Mouse (Mus musculus) retina, postnatal 7 days (tissue): ENCODE measurements around the gene Samhd1.

Experiments
- DNase-seq: peaks from one replicate; pipeline ENCODE4 v3.0.0-alpha.2; 2012; ENCODE audit warnings: low read depth, low spot score

Gene Samhd1

DNA sequence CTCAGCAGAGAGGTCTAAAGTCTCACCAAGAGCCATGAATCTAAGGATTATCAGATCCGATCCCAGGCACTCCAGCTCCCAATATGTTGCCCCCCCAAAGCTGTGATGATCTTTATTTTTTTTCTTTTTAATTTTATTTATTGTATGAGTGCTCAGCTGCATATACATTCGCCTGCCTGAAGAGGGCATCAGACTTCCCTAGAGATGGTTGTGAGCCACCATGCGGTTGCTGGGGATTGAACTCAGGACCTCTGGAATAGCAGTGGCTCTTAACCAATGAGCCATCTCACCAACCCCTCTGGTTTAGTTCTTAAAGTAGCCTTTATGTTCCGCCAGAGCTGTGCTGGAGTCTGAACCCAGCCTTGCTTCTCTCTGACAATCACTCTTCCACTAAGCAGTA lies 81.3 kb downstream of the Samhd1 start:
- DNase-seq, result no peak

DNA sequence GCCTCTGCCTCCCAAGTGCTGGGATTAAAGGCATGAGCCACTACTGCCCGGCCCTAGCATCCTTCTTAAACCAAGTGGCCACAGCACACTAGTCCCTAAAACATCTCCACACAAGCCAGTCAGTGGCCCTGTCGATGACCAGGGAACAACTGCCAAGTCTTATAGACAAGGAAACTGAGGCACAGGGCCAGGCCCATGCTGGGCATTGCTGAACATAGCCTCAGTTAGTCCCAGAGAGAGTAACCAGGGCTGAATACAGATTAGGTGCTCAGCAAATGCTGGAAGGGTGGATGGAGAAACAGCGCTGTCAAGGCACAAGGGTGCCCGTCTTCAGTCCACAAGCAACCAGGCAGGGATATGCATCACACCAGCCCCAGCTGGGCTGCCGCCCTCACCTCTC lies 81.9 kb downstream of the Samhd1 start:
- no peak for DNase-seq

- no peak for DNase-seq
These were observed 82.6 kb downstream of the Samhd1 start for GRCm38 (mm10) chr2:157052448-157052847.

DNA sequence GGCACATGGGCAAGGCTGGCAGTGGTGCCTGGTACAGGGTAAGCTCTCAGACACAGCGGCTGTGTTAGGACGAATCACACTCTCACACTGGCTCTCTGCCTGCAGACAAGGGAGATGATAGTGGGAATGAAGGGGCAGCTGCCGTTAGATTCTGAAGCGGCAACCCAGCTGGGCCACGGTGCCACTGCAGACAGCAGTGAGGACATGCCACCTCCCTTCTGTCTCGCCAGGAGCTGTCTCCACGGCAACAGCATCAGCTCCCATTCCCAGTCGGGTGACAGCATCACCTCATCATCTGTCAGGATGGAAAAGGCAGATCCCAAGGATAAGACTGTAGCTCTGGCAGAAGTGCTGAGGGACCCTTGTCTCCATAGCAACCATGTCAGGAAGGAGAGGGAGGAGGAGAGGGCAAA lies 85.2 kb downstream of the Samhd1 start:
- DNase-seq, result peak; percentile 40

DNA sequence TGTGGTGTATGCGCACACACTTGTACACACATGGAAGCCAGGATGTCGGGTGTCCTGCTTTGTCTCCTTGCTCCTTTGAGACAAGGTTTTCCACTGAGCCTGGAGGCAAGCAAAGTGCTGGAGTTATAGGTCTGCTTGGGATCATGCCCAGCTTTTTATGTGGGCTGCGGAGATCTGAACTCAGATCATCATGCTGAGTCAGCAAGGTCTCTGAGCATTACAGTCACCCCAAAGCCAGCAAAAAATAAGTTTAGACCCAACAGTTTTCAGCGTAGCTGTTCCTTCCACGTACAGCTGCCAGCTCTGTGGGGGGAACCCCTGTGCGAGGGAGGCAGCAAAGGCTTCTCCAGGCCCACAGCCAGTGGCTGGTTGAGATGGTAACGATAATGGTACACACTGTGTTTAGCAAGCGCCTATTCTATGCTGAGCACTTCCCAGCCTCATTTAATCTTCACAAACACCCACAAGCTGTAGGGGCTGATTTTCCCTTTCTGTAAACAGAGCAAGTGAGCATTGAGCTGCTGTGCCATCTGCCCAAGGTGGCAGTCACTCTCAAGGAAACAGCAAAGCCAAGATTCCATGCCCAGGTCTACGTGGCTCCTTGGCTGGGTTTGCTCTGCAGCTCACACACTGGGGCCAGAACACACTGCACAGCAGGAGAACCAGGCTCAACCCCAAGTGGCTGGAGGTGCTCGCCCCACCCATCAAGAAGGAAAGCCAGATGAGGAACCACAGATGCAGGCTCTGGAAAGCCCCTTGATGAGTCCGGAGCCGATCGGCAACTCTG lies 86.5 kb downstream of the Samhd1 start:
- DNase-seq, result no peak
